Mouse (Mus musculus) c-Kit-positive CD71-positive TER-119-negative erythroid progenitor cells, embryonic 14.5 days (primary cell): ENCODE measurements around the gene Ostc.

Experiments
- DNase-seq: peaks from one replicate; pipeline ENCODE4 v3.0.0-alpha.2; 2013; ENCODE audit warnings: low read depth

Ostc gene

GRCm38 (mm10) chr3:130708967-130709924, at the start of gene Ostc:
TSS of gene Ostc (minus strand) at chr3:130709444.
- peak; percentile 98 for DNase-seq

DNA sequence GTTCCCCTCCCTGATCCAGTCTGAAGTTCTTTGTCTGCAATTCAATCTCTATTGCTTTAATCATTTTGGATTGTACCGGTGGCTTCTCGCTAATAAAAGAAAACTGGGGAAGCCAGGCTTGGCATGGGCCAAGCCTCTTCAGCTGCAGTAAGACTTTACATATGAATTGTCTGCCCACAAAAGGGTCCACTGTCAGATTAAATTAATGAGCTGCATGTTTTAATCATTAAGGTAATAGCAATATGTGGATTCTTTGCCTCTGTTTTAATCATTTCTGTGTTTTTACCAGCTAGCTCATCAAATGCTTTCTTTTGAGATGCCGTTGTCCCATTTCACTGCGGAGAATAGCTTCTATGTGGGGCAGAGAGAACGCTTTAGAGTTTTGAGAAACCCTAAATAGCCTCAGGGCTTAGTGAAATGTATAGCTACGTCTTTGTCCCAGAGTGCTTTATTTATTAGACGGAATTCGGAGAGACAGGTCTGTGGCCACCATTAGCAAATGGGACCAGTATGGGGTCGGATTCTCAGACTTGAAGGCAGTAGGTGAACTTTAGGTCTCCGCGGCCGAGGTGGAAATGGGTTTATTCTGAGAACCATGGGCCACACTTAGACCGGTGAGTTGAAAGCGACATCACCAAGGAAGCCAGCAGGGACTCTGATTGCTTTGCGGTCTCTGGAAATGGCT, 49.1 kb upstream of the Ostc start:
- no peak for DNase-seq

DNA sequence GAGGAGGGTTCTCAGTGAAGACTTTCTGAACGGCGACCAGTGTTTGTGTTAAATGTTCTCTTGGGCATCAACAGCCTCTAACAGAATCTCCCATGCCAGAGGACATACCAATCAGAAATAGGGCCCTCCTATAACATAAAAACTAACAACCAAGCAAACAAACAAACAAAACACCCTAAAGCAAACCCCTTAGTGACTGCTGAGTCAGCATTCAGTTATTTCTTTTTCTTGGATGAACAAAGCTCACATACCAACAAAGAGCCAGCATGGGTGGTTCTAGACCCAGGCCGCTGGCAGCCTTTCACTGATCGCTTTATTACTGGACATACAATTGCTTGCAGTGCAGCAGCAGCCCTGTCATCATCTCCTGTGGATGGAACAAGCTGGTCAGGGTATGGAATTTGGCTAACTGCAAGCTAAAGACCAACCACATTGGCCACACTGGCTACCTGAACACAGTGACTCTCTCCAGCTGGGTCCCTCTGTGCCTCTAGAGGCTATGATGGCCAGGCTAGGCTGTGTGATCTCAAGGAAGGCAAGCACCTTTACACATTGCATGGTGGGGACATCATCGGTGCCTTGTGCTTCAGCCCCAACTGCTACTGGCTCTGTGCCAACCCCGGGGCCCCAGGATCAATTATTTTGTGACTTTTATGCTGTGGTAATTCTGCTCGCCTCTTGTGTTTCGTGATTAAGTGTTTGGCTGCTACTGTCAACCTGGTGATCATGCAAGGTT, 48.0 kb upstream of the Ostc start:
- no peak for DNase-seq

DNA sequence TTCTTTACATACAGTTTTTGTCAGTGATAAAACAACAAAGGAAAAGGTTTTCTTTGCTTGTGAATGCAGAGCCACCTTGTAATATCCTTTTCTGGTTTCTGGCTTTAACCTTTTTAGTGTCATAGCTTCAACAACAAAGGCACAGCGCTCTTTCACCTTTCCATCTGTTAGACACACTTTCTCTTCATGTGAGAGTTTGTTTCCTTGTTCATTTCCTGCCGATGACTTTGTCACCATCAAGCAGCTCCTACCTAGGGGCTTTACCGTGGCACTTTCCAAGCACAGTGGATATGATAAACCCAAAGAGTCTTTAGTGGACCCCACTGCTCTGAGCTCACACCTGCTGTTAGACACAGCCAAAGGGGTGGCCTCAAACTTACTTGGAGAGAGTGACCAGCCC, 40.0 kb upstream of the Ostc start:
- no peak for DNase-seq

- DNase-seq: no peak
Measured at GRCm38 (mm10) chr3:130746673-130747619, 37.7 kb upstream of the Ostc start.

DNA sequence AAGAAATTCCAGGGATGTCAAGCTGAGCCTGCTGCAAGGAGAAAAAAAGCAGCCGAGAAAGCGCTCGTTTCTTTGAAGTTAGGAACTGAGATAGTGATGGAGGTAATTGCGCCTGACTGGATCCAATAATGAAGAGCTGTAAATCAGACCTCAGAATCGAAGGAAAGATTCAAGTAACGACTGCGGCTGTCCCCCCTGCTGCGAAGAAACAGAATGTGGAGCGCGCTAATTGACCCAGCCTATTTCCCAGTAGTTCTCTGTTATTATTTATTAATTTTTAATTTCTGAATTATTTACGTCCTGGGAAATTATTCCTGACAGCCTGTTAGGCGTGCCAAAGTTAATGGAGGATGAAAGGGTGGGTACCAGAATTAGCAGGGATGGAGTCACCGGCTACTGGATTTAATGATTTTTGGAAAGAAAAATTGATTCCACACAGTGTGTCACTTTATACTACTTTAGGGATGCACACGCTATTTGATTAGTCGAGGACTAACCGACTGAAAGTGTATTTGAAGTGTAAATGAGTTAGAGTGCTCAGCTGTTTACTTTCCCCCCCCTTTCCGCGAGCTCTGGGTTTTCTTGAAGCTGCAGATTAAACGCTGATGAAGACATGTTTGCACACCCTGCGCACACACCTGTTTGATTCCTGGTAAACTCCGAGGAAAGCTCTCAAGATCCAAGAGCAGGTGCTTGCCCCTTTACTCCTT, 28.6 kb upstream of the Ostc start:
- DNase-seq: no peak

- no peak for DNase-seq
Measured at GRCm38 (mm10) chr3:130736758-130737157, 27.5 kb upstream of the Ostc start.

DNA sequence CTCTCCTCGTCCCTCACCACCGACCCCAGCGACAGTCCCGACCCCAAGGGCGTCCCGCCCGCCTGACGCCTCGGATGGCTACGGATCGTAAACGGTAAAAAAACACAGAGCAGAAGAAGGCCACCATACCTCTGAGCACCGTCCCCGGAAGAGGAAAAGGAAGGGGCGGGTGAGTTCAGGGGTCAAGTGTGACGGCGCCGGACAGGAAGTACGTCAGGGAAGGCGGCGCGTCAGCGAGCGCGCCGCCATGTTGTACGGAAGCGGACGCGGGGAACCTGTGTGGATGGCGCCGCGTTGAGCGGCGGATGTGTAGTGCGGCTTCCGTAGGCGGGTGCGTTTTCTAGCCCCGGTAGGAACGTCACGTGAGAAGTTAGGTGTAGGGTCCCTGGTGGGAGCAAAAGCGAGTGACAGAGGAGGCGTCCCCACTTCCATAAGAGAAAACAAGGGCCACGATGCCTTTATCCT, 21.0 kb upstream of the Ostc start, which contains the start of gene Rpl34:
Gene Rpl34 (minus strand): TSS at position 210 of the 465 bp plus-strand sequence.
- DNase-seq: peak; percentile 85

GRCm38 (mm10) chr3:130729472-130730188, 20.4 kb upstream of the Ostc start:
- DNase-seq: peak; percentile 31

DNA sequence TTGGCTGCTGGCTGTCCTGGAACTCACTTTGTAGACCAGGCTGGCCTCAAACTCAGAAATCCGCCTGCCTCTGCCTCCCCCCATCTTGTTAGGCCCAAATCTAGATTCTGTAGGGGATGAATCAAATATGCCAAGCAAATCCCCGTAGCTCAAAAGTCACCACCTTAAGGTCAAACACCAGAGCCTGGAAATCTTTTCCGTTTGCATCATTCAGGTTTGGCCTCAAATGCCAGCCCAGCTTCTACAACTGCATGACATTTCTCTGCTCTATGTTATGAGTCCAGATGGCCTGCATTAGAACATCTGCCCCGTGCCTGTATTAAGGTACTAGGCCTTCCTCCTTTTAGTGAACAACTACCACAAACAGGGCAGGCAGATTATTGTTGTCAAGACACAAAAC, 18.4 kb upstream of the Ostc start:
- DNase-seq: no peak

DNA sequence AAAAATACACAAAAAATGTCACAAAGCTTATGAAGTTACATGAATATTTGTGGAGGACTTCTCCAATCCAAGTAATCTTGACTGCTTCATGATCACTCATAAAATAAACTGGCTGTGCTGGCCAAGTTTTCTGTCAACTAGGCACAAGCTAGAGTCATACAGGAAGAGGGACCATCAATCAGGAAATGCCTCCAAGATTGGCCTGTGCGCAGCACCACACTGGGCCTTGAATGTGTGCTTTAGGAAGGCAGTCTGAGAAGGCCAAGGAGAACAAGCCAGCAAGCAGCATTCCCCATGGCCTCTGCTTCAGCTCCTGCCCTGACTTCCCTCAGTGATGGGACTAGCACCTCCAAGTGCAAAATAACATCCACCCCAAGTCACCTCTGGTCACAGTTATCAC, 17.8 kb upstream of the Ostc start:
- DNase-seq: no peak

DNA sequence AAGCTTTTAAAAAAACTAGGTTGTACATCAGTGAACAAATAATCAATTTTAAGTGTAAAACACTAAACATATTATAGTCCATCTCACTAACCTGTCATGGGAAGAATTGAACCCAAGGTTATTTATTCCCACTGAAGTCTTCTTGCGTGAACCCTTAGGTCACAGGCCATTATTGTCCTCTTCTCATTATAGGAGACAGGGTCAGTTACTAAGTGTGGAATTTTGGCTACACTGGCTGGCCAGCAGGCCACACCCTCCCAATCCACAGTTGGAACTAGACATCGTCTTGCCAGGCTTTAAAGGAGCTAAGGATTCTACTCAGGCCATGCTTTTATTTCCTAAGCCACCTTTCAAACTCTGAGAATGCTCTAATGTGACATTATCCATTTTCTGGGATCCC, 16.5 kb upstream of the Ostc start:
- DNase-seq: no peak

GRCm38 (mm10) chr3:130722733-130723478, 13.7 kb upstream of the Ostc start:
- DNase-seq: no peak

GRCm38 (mm10) chr3:130720225-130720624, 11.0 kb upstream of the Ostc start:
- no peak for DNase-seq

DNA sequence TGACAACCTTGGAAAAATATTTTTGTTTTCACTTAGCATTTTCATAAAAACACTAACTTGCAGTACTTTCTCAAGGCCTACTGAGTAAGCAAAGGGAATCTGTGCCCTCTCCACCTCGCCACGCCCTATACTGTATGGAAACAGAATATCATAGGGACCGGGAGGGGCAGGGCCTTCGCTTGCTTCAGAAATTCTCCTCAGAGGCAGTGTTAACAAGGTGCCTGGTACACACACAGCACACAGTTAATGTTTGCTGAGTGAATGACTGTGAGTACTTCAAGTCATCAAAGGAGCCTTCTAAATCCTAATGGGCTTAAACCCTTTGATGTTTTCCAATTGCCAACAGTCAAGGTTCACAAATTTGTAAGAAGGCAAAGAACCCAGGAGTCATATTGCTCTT, 9.6 kb upstream of the Ostc start:
- DNase-seq: no peak

GRCm38 (mm10) chr3:130716555-130716954, 7.3 kb upstream of the Ostc start:
- no peak for DNase-seq

- peak; percentile 70 for DNase-seq
Measured at GRCm38 (mm10) chr3:130714775-130715568, 5.7 kb upstream of the Ostc start.

- DNase-seq: no peak
Measured at GRCm38 (mm10) chr3:130712891-130713290, 3.6 kb upstream of the Ostc start.
